Mouse (Mus musculus): Measurements from ENCODE around the gene Cox5a.
A peak's percentile ranks its signal among the peaks of the same experiment; 100 is the strongest.

Cox5a gene

DNA sequence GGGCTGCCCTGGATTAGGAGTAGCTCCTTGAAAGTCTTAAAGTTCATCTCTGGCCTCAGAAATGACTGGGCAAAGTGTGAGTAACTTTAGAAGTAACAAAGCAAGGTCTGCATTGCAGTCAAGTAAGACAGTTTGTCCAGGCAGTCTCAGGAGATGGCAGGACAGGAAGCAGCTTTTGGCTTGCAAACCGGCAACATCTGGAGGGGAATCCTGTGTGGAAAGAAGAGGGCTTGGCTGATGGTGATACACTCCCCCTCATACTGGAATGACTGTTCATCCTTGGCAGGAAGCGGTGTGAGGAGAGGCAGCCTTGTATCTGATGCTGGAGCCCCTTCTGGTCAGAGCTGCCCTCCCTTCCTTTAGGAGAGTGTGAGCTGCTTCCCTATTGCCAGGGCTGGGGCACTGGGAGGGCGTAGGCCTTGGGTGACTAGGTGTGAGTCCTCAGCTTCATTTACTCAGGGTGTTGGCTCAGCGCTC lies 41.9 kb downstream of the Cox5a start:
- DNase-seq (ENCODE audit: low read depth): peak; percentile 39

DNA sequence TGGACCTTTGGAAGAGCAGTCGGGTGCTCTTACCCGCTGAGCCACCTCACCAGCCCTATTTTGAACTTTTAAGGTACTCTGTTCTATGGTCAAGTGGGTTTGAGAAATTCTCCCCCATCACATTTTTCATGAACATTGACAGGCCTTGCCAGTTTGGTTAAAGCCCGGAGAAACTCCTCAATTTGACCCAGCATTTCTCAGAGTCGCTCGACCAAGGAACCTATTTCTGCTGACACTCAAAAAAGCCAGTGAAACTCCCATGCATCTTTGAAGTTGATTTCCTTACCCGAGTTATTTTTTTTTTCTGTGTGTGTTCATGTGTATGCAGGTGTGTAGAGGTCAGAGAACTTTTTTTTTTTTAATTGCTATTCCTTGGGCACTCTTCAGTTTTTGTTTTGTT lies 43.5 kb downstream of the Cox5a start:
- DNase-seq (ENCODE audit: low read depth): no peak

DNA sequence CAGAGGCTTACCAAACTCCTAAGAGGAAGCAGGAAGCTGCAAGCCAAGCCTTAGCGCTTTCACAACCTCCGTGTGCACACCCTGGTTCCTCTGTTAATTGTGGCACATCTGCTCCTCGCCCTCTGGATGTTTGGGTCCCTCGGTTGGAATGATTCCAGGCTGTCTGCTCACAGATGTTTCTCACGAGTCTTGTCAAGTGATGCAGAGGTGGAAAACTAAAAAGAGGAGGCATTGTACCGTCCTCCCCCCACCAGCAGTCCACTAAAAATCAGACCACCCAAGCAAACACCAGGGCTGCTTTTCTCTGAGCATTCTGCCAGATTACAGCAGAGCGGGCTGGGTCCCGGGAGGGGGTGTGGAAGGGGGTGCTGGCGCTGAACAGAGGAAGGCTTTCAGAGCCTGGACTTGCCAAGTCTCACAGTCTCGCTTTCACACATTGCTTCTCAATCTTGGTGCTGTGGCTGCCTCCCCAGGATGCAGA lies 44.7 kb downstream of the Cox5a start:
- no peak for DNase-seq (ENCODE audit: low read depth)

DNA sequence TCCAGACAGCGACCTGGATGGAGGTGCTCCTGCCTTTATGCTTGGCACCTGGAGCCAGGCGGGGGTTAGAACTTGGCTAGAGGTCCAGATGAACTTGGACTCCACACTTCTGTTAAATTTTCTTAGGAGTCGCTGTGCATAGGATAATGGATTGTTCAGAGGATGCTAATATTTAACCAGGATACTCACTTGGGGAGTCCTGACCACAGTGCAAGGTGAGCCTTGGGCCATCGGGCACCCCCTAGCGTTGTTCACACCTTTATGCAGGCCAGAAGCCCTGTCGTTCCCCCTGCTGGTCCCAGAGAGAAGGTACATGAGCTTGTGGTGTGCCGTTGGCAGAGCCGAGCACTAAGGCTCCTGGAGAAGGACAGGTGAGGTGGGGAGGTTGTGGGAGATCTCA lies 45.8 kb downstream of the Cox5a start:
- no peak for DNase-seq (ENCODE audit: low read depth)

DNA sequence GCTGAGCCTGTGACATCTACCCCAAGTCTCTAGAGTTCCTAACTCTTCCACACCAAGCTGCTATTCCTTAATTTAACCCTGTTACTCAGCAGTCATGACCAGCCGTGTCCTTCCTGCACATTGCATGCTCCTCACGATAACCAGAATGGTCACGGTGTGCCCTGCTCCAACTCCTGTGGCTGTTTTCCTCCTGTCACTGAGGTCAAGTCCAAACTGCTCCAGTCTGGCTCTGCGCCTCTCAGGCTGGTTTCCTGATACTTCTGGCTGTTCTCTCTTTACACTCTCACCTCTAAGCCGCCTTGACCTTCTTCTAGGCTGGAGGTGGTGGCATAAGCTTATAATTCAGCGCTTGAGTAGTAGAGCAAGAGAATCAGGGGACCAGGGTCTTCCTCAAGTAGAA lies 47.4 kb downstream of the Cox5a start:
- no peak for DNase-seq (ENCODE audit: low read depth)

DNA sequence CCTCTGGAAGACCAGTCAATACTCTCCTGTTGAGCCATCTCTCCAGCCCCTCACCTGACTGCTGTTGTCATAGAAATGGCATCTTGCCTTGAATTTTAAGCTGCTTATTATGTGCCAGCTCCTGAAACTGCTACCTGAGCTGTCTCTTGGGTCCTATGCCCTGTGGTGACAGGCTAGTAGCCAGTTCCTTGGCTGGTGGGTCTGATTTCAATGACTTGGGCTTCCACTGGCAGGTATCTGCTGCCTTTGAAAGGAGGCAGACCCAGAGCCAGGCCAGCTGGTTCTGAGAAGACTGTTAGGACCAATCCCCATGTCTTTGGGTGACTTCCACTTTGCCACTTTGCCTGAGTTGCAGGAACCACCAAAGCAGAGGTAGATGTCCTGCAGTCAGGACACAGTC lies 53.3 kb downstream of the Cox5a start:
- DNase-seq (ENCODE audit: low read depth): no peak

DNA sequence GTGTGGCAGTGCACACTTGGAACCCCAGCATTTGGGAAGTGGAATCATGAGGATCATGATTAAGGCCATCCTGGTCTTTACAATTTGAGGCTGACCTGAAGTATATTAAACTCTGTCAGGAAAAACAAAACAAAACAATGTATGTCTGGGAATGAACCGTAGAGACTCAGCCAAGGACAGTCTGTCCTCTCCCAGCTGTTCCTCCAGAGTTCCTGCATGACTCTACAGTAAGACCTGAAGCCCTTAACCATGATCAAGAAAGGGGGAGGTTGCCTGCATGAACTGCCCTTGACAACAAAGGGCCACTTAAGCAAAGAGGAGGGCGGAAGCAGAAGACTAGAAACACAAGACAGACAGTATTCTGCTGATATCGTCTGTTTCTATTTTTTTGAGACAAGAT lies 54.5 kb downstream of the Cox5a start:
- DNase-seq (ENCODE audit: low read depth): no peak

DNA sequence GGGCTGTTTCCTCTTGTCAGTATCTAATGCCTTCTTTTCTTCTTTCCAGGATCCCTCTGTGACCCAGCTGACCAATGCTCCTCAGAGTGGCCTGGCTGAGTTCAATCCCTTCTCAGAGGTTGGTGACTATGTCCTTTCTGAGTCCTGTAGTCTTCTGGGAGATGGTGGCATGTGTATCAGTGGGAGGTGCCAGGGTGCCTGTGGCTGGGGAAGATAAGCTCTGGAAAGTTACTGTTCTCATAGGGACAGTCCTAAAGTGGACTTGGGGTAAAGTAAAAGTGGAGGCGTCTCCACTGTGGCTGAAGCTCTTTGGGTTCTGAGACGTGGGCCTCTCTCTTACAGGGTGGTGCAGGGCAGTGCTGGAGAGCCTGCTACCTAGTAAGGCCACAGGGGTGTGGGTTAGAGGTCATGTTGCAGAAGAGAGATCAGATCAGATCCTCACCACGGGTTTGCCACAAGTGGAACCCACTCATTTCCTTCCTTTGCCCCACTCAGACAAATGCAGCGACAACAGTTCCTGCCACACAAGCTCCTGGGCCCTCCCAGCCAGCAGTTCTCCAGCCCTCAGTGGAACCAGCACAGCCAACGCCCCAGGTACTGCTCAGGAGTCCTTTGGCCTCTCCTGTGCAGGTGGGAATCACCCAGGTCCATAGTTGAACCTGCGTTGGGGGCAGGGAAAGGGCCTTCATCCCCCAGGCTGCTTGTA lies 56.2 kb downstream of the Cox5a start:
- DNase-seq (ENCODE audit: low read depth): peak; percentile 65

Measured in induced T-regulatory cell, adult 2 months (primary cell).